Mouse (Mus musculus) embryonic fibroblast, embryonic 13.5 days (primary cell): ENCODE data around the gene Gdf10.

Source experiments
- CTCF ChIP-seq: IDR thresholded peaks from 2 replicates; pipeline ENCODE4 v1.5.1; 2011; ENCODE audit warnings: mild to moderate bottlenecking, control low read depth, low read length, moderate library complexity, borderline replicate concordance; ENCODE audit not compliant: insufficient read depth
- POLR2A ChIP-seq: IDR thresholded peaks from 2 replicates; pipeline ENCODE4 v1.6.1; 2011; ENCODE audit warnings: low read depth, mild to moderate bottlenecking, control low read depth, low read length, moderate library complexity

- TF ChIP-seq CTCF (no peak), POLR2A (no peak)
Observed at GRCm38 (mm10) chr14:33946125-33946524, 22.7 kb downstream of the Gdf10 start.
